Mouse (Mus musculus) midbrain, postnatal 0 days (tissue): ENCODE measurements around the gene G430095P16Rik. TPM values are rescaled to one million over a fixed set of nuclear protein-coding genes. Genes with fewer than 3 reads are reported as not detected.
A peak's percentile ranks its signal among the peaks of the same experiment; 100 is the strongest.

Experiments
- ATAC-seq: fragments of 200-750 bp; cut with Nextera tagmentation; 2 replicates; pipeline ENCODE4 v1.8.0; 2017; ENCODE audit warnings: moderate number of reproducible peaks, mild to moderate bottlenecking, moderate TSS enrichment, moderate library complexity; ENCODE audit not compliant: low FRiP score
- DNase-seq: peaks from one replicate; pipeline ENCODE4 v3.0.0-alpha.2; 2015; ENCODE audit warnings: low spot score
- H3K27ac ChIP-seq: fragments of 300-500 bp; sonication (generic); 2 replicates; pipeline ENCODE4 v1.5.1; 2014; ENCODE audit warnings: low read depth, mild to moderate bottlenecking, low read length, mixed read lengths
- H3K27me3 ChIP-seq: fragments of 300-500 bp; sonication (generic); 2 replicates; pipeline ENCODE4 v1.6.1; 2014; ENCODE audit warnings: low read length, control low read depth, mixed read lengths; ENCODE audit not compliant: insufficient read depth
- H3K36me3 ChIP-seq: fragments of 300-500 bp; sonication (generic); 2 replicates; pipeline ENCODE4 v1.6.1; 2014; ENCODE audit warnings: low read length, control low read depth, mixed read lengths; ENCODE audit not compliant: insufficient read depth
- H3K4me1 ChIP-seq: fragments of 300-500 bp; sonication (generic); 2 replicates; pipeline ENCODE4 v1.6.1; 2014; ENCODE audit warnings: mild to moderate bottlenecking, control low read depth, antibody characterized with exemption, low read length, mixed read lengths; ENCODE audit not compliant: insufficient read depth
- H3K4me2 ChIP-seq: fragments of 300-500 bp; sonication (generic); 2 replicates; pipeline ENCODE4 v1.6.1; 2014; ENCODE audit warnings: low read depth, mild to moderate bottlenecking, low read length, mixed read lengths; ENCODE audit not compliant: poor library complexity, severe bottlenecking
- H3K4me3 ChIP-seq: fragments of 300-500 bp; sonication (generic); 2 replicates; pipeline ENCODE4 v1.5.1; 2014; ENCODE audit warnings: low read depth, mild to moderate bottlenecking, low read length, moderate library complexity
- H3K9ac ChIP-seq: fragments of 300-500 bp; sonication (generic); replicated peaks from 2 replicates; pipeline ENCODE4 v1.6.1; 2014; ENCODE audit warnings: mild to moderate bottlenecking, low read length, moderate library complexity, mixed read lengths; ENCODE audit not compliant: poor library complexity, severe bottlenecking
- H3K9me3 ChIP-seq: fragments of 300-500 bp; sonication (generic); 2 replicates; pipeline ENCODE4 v1.6.1; 2016; ENCODE audit warnings: low read length, control low read depth
- CTCF ChIP-seq: IDR thresholded peaks from 2 replicates; pipeline ENCODE4 v1.5.1; 2016; ENCODE audit warnings: antibody characterized with exemption, mild to moderate bottlenecking
- WGBS: fragments of 180-500 bp; shearing (Covaris S2); extraction: QIAGEN DNeasy Blood & Tissue Kit; methylation state at CpG from one replicate; pipeline ENCODE4 v1.1.7; 2014; 5-methylcytosine and 5-hydroxymethylcytosine counted together
- polyA plus RNA-seq: library from polyadenylated mRNA; unstranded; fragments of >200 nt; fragmentation: Nextera tagmentation; extraction: Ambion mirVana; gene quantifications from 2 replicates; pipeline ENCODE4 v1.2.1, GENCODE M21; 2015
- total RNA-seq: library from RNA; depleted of rRNA; stranded (reverse); fragments of >200 nt; gene quantifications from 2 replicates; pipeline ENCODE4 v1.2.3, GENCODE M21; 2014

G430095P16Rik gene
- total and polyA plus RNA-seq, 2 experiments from 2014 or later: 0.39 TPM; not detected in 1

GRCm38 (mm10) chr8:84704867-84705831 lies 17.7 kb upstream of the G430095P16Rik start:
- H3K27me3 ChIP-seq: peaks cover 53% of the 10 kb centered on the region

GRCm38 (mm10) chr8:84705960-84706359 lies 16.8 kb upstream of the G430095P16Rik start:
- no peak overlapping the region for H3K9ac ChIP-seq
- no peaks in the 10 kb centered on the region for H3K36me3 ChIP-seq
- DNase-seq (no peak), ATAC-seq (no peak)
- no peak for TF ChIP-seq CTCF
- peak overlapping the region; percentile 39; the same call in 1 of the 2 replicates for H3K4me2 ChIP-seq
- no peaks in the 10 kb centered on the region for H3K4me1 ChIP-seq
- WGBS: 4% methylated on average over 12 of the region's 12 CpGs
- H3K27ac ChIP-seq: peak overlapping the region; percentile 39; the same call in 1 of the 2 replicates
- H3K9me3 ChIP-seq: no peaks in the 10 kb centered on the region
- H3K4me3 ChIP-seq: no peak overlapping the region
- H3K27me3 ChIP-seq: peaks cover 53% of the 10 kb centered on the region

More at GRCm38 (mm10) chr8:84704867-84705831, 17.7 kb upstream of the G430095P16Rik start:
- DNase-seq: no peak
- Histone ChIP-seq H3K4me2 (peak overlapping the region; percentile 39), H3K4me3 (peak overlapping the region; percentile 17; the same call in 1 of the 2 replicates), H3K9me3 (no peaks in the 10 kb centered on the region), H3K36me3 (no peaks in the 10 kb centered on the region), H3K9ac (no peak overlapping the region), H3K4me1 (no peaks in the 10 kb centered on the region), H3K27ac (peak overlapping the region; percentile 39)
- TF ChIP-seq CTCF: no peak
- ATAC-seq: no peak
- WGBS: 4% methylated on average over 61 of the region's 61 CpGs

GRCm38 (mm10) chr8:84706610-84707266 lies 16.1 kb upstream of the G430095P16Rik start:
- no peak for TF ChIP-seq CTCF
- Histone ChIP-seq H3K4me3 (0 out of 2 replicates have a peak overlapping the region, but pooled peaks have one; percentile 8), H3K36me3 (no peaks in the 10 kb centered on the region), H3K9ac (peak overlapping the region; percentile 42), H3K4me1 (no peaks in the 10 kb centered on the region), H3K4me2 (peak overlapping the region; percentile 32), H3K9me3 (no peaks in the 10 kb centered on the region), H3K27ac (peak overlapping the region; percentile 70), H3K27me3 (peaks cover 50% of the 10 kb centered on the region)
- ATAC-seq (no peak), DNase-seq (no peak)
- WGBS: 6% methylated on average over 45 of the region's 45 CpGs

DNA sequence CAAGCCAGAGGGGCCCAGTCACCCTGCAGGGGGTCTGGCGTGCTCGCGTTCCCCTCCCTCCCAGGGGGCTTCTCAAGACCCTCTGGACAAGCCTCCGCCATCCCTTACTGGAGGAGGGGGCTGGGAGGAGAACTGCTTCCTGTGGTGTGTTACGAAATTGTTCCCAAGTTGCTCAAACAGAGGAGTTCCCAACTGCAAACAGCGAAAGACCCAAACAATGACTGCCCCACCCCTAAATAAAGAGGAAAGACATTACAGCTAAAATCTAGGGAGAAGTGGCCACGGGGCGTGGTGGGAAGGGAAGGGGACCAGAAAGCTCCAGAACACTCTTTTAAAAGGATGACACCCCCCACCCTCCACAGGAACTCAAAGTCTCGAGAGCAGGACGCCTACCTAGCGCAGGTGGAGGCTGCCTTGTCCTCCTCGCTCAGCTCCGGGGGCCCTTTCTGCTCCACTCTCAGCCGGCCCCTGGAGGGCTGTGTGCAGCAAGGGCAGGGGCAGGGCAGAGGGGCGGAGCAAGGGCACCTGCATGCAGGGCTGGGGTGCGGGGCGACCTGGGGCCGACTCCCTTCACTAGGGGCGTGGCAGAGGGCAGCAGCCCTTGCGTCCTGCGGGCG lies 15.4 kb upstream of the G430095P16Rik start:
- 6% methylated on average over 21 of the region's 22 CpGs for WGBS
- Histone ChIP-seq H3K27me3 (peaks cover 44% of the 10 kb centered on the region), H3K4me3 (no peak overlapping the region), H3K9me3 (no peaks in the 10 kb centered on the region), H3K27ac (peak overlapping the region; percentile 70), H3K4me1 (no peaks in the 10 kb centered on the region), H3K4me2 (peak overlapping the region; percentile 32), H3K36me3 (no peaks in the 10 kb centered on the region), H3K9ac (peak overlapping the region; percentile 42)
- DNase-seq (no peak), ATAC-seq (no peak)
- no peak for TF ChIP-seq CTCF

DNA sequence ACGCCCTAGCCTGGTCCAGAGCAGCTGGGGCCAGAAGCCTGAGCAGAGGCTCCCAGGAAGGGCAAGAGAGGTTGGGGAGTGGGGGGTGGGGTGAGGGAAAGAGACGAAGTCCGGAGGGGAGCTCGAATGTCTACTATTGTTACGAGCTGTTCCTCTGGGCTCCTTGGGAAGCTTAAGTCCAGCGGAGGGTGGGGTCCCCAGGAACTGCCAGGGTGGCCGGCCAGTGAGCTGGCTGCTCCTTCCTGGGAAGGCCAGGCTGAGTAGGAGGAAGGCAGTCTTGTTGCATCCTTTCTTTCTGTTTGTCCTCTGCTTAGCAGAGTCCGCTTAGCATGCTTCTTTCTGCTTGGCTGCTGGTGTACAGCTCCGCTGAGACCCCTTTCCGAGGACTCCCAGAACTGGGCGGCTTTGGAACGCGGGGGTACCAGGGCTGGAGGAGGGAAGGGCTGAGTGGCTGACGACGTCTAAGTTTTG lies 14.7 kb upstream of the G430095P16Rik start:
- WGBS: 12% methylated on average over 15 of the region's 15 CpGs
- Histone ChIP-seq H3K9me3 (no peaks in the 10 kb centered on the region), H3K9ac (no peak overlapping the region), H3K4me1 (no peaks in the 10 kb centered on the region), H3K27ac (peak overlapping the region; percentile 59), H3K4me2 (no peak overlapping the region), H3K36me3 (no peaks in the 10 kb centered on the region), H3K4me3 (no peak overlapping the region), H3K27me3 (peaks cover 37% of the 10 kb centered on the region)
- no peak for DNase-seq
- no peak for TF ChIP-seq CTCF
- no peak for ATAC-seq
